Mouse (Mus musculus): Measurements from ENCODE around the gene Gfpt2.

- TF ChIP-seq USF1 (IDR thresholded peaks at IDR 0.05; ENCODE audit: low read depth, low read length) (no peak), POLR2A (IDR thresholded peaks at IDR 0.05; ENCODE audit: low read depth, low read length) (no peak), USF2 (conservative IDR thresholded peaks at IDR 0.05; ENCODE audit: low read depth, low read length) (no peak), ETS1 (conservative IDR thresholded peaks at IDR 0.05; ENCODE audit: low read depth, low read length) (no peak), EP300 (IDR thresholded peaks at IDR 0.05; ENCODE audit: low read length) (no peak), CTCF (conservative IDR thresholded peaks at IDR 0.05 in 1 of 2, IDR thresholded peaks at IDR 0.05 in 1 of 2; ENCODE audit: low read depth in 2 of 2, low read length in 2 of 2) (peak; percentile 89 to 95), MAFK (IDR thresholded peaks at IDR 0.05; ENCODE audit: insufficient replicate concordance, low read length) (no peak), JUND (conservative IDR thresholded peaks at IDR 0.05; ENCODE audit: low read depth, low read length) (no peak), MYC (IDR thresholded peaks at IDR 0.05; ENCODE audit: low read depth, low read length) (no peak), MXI1 (IDR thresholded peaks at IDR 0.05; ENCODE audit: low read depth, low read length) (no peak), RAD21 (IDR thresholded peaks at IDR 0.05; ENCODE audit: low read depth, low read length) (peak; percentile 58), CHD2 (IDR thresholded peaks at IDR 0.05; ENCODE audit: low read length) (no peak)
Measured at GRCm38 (mm10) chr11:49844969-49845368, 51.0 kb downstream of the Gfpt2 start.

Data from CH12.LX (cell line).